Mouse (Mus musculus): ENCODE measurements around the gene Trim46.
A peak's percentile ranks its signal among the peaks of the same experiment; 100 is the strongest.

The Trim46 gene

DNA sequence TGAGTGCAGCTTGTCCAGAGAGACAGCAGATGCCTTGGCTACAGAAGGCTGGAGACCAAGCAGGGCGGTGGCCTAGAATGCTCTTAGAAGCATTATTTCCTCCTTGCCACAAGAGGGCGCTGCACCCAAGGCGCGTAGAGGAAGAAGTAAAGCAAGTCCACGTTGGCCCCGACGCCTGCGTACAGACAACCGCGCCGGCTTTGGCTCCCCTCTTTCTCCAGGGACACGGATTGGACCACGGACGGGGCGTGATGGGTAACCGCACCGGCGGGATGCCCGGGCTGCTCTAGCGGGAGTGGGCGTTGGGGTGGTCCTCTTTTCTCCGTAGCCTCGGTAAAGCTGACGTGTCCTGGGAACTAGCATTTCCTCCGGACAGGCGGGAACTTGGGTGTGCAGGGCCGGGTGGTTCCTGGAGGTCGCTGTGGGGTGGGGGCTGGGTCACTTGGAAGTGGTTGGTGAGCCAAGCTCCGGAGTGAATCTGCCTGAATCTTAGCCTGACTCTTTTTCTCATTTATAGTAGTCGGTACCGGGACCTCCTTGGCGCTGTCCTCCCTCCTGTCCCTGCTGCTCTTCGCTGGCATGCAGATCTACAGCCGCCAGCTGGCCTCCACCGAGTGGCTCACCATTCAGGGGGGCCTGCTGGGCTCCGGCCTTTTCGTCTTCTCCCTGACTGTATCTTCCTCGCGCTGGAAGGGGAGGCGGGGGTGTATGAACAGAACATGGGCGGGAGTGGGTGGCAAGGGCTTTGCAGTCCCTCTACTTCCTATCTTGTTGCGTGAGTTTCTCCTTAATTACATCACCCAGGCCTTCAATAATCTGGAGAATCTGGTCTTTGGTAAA, at the start of gene Trim46:
Trim46 (minus strand) TSS at position 49 of the 840 bp plus-strand sequence.
- DNase-seq (ENCODE audit: low read depth, low spot score) = peak; percentile 79

DNA sequence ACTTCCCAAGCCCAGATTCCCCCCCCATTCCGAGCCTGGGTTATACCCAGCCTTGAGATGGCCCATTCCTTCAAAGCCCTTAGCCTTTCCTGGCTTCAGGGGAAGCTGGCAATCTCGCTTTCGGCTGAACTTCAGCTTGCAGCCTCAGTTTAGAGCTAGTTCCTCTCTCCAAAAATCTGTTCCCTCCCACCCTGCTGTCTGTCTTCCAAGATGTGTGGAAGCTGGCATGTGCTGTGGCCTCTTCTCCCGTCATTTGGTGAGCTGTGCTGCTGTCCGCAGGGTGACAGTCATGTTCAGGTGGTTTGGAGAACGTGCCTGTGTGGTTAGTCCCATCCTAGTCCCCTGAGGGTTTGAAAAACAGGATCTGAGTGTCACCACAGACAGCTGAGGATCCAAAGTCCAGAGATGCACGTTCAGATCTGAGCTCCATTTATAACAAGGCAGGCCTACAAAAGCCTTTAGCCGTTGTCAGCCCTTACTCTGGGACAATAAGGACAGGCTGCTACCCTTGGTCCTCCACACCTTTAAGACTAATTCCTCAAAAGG, 49.6 kb upstream of the Trim46 start:
- no peak for DNase-seq (ENCODE audit: low read depth, low spot score)

DNA sequence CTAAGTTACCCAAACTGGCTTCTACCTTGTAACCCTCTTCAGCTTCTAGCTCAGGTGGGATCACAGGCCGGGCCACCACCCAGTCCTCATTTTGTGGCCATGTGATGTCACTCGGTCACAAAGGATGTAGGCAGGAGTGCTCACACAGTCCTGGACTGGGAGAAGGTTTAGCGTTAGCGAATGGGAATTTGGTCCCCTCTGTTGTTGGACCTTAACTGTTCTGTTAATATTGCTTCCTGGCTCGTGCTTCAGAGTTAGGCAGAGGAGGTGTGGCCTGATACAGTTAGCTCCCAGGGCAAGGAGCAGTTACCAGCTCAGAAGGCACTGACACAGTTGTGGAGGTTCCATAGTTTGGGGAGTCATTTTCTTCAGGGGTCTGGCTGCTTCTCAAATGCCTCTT, 48.1 kb upstream of the Trim46 start:
- no peak for DNase-seq (ENCODE audit: low read depth, low spot score)

DNA sequence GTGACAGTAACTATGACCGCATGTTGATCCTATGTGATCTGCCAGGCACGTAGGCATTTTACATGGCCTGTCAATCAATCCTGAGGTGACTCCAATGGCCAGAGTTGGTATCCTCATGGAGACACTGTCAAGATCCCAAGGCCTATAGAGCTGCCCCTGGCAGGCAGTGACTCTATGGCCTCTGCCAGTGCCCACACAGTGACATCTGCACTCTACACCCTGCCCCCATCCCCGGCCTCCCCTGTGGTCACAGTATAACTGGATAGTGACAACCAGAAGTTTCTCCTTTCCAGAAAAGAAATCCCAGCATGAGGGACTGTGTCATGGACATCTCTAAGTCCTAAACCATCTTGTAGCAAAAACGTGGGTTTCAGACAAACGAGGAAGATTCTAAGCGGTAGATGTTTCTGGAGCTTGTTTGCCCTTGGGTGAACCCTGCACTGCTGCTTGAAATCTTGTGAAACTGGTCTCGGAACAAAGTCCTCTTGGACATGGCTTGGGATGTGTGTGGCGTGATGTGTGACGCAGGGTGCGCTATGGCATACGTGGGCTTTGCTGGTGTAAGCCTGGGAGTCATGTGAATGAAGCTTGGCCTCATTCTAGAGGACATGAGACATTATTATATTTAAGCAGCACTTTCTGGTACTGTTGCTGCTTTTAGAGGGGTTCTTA, 47.3 kb upstream of the Trim46 start:
- no peak for DNase-seq (ENCODE audit: low read depth, low spot score)

DNA sequence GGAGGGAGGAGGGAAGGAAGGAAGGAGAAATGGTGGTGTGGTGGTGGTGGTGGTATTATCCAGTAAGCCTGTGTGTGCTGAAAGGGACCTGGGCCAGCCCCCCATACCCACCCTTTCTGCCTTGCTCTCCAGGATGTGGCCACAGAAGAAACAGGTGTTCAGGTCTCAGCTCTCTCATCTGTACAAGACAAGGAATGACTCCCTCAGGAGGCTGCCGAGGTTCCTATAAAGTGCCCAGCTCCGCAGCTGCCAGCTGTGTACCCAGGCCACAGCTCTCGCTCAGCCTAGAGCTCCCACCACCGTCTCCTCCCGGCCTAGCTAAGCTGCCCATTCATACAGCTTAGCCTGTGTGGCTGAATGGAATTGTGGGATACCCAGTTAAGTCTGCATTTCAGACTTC, 46.2 kb upstream of the Trim46 start:
- DNase-seq (ENCODE audit: low read depth, low spot score) = no peak

DNA sequence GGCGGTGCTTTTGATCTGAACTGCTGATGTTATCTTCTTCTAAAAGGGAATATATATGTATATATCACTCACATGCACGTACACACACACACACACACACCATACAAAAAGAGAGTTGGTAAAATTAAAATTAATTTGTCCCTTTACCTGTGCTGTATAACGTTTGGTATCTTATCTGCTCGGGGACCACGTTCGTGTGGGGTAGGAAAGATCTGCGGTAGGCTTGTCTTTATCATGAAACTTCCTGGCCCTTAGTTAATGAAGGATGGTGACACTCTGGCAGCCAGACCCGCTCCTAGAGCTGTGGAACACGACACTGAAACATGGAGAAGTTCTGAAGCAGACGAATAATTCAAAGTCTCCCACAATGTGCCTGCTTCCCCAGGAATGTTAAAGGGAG, 45.8 kb upstream of the Trim46 start:
- no peak for DNase-seq (ENCODE audit: low read depth, low spot score)

DNA sequence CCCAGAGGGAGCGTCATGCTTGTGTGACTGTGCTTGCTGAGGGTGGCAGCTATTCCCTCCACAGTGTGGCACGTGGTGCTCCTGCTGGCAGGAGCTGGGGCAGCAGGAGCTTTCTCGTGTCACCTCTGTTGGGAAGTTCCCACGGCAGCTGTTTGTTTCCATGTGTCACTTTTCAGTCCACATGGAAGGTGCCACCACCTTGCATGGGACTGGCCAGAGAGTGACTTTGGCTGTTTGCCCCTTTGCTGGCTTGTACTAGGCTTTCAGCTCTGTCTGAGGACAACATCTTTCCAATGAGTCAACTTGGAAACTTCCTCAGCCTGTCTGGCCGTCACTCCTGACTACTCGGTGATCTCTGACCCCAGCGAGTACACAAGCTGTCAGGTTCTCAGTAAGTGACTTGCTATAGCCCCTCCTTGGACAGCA, 42.4 kb upstream of the Trim46 start:
- no peak for DNase-seq (ENCODE audit: low read depth, low spot score)

DNA sequence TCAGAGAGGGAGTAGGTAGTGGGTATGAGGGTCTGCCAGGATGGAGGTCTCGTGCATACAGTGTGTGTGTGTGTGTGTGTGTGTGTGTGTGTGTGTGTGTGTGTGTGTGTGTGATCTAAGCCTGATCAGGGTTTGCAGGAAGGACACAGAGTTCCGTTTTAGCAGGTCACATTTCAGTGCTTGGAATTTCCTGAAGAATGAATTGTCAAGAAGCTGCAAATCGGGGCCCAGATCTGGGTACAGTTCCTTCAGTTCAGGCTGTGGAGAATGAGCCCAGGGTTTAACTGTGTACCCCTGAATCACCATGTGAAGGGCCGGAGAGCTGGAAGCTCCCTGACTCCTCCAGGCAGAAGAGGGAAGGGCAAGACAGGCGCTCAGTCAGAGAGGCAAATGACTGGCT, 41.2 kb upstream of the Trim46 start:
- no peak for DNase-seq (ENCODE audit: low read depth, low spot score)

DNA sequence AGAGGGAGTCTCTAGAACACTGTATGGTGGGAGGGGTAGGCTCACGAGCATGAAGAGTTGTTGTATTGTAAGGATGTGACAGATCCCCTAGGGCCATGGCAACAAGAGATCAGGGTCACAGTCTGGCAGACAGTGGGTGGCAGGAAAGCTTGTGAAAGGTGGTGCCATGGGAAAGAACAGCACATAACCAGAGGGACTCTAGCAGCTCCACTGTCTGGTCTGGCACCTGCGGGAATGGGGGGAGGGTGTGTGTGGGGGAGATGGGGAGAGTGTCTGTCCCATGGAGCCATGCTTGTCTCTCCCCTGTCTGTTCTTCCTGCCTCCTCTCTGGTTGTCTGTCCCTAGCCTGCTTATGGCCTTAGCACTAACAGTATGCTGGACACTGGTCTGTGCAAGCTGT, 39.4 kb upstream of the Trim46 start:
- DNase-seq (ENCODE audit: low read depth, low spot score) = no peak

DNA sequence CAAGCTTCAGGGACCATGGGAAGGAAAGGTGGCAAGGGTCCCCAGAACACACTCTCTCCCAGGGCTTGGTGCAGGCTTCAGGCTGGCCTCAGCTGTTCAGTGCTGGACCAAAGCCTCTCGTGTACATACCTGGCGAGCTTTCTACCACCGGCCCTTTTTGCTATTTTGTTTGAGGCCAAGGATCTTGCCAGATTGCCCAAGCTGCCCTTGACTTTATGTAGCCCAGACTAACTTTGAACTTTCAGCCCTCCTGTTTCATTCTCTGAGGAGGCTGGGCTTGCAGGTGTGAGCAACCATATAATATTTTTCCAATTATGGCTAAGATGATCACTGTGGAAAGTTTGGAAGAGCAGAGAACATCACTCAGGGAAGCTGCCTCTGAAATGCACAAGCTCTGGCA, 38.2 kb upstream of the Trim46 start:
- no peak for DNase-seq (ENCODE audit: low read depth, low spot score)

DNA sequence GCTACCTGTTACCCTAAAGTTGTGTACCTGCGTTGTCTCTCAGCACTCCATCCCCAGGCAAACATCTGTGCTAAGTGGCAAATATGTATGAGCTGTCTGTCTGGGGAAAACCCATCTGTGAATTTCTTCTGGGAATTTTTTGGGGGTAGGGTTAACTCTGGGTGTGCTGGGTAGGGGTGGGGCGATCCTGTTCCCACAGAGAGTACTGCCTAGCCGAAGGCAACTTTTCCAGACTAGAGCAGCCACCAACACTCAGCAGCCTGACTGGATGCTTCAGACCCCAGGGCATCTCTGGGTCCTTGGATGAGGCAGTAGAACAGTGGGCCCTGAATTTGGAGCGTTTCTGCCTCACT, 36.2 kb upstream of the Trim46 start:
- DNase-seq (ENCODE audit: low read depth, low spot score) = no peak

DNA sequence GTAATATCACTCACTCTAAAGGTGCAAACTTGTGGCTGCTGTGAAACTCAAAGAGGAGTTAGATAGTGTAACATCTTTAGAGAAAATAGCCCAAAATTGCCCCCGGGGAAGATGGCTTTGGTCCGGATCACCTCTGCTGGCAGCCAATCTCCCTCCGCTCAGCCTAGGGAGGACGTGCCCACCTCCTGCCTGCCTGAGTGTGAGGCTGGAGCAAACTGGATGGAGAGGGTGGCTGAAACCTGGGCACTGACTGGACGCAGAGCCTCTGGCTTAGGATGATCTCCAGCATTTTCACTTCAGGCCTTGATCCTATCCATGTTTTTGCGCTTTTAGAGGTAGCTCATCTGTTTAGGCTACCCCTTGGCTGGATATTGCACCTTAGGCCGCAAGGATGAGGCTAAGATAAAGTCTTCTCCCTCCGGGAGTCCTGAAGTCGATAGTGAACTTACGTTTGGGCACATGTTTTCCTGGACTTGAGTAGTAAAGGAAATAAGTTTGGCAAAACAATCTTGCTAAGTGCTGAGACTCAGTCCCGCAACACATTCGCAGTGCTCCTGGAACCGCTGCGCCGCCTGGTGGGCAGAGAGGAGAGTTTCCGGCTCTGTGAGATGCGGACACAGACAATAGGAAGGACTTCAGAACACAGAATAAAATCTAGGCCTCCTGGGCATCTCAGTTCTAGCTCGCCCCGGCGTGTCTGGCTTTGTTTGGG, 35.6 kb upstream of the Trim46 start:
- DNase-seq (ENCODE audit: low read depth, low spot score) = no peak

DNA sequence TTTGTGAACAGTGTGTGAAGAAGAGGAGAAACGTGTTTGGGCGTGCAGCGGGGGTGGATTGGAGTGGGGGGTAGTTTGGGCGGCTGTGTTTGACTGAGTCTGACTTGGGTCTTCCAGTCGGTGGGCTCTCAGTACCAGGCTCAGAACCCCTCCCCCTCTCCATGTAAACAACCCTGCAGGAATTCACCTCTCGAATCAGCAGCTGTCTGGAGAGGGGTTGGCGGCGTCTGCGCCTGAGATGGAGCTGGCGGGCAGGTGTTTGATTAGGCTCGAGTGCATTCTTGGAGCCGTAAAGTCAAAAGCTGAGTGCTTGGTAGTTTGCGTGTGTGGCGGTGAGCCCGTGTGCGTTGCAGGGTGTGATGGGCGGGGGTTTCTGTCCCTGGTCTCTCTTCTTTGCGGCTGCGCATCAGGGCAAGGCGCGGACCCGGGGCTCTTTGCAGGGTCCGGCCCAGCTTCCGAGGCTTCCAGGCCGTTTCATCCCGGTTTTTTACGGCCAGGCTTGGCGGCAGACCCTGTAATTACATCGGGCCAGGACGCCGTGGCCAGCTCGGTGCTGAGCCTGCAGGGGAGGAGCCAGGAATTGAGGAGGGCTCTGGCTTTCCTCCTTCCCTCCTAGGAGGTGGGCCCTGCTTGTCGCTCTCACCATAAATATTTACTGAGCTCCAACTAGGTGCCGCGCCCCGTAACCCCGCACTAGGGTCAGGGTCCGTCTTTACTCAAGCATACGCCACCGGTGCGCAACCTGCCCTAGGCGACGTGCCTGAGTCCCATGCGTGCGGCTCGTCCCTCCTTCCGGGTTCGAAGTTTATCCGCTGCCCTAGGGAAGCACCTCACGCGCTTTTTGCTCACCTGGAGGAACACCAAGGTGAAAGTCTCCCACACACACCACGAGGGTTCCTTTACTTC, 34.8 kb upstream of the Trim46 start, which contains the start of gene Efna1:
Efna1 (minus strand) TSS at position 537 of the 906 bp plus-strand sequence.
- DNase-seq (ENCODE audit: low read depth, low spot score) = no peak

DNA sequence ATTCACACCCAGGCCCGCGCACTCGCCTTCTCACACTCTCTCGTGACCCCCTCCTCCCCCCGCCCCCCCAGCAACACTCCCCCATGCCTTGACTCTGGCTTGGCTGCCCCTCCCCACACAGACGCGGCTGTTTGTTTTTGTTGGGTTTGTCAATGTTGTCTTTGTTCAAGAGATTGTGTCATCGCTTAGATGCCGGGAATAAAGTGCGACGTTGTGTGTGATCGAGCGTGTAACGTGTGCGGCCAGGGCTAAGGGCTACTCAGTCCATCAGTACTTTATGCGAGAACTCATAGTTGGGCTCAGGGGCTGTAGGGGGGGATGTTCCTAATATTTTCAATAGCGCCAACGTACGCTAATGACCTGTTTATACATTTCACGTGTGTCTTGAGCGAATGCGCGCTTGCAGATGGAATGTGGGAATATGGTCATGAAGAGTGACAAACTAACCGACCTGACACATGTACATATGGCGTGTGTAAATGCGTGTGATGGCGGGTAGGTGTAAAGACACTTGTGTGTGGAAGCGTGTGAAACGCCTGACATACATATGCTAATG, 34.0 kb upstream of the Trim46 start:
- no peak for DNase-seq (ENCODE audit: low read depth, low spot score)

DNA sequence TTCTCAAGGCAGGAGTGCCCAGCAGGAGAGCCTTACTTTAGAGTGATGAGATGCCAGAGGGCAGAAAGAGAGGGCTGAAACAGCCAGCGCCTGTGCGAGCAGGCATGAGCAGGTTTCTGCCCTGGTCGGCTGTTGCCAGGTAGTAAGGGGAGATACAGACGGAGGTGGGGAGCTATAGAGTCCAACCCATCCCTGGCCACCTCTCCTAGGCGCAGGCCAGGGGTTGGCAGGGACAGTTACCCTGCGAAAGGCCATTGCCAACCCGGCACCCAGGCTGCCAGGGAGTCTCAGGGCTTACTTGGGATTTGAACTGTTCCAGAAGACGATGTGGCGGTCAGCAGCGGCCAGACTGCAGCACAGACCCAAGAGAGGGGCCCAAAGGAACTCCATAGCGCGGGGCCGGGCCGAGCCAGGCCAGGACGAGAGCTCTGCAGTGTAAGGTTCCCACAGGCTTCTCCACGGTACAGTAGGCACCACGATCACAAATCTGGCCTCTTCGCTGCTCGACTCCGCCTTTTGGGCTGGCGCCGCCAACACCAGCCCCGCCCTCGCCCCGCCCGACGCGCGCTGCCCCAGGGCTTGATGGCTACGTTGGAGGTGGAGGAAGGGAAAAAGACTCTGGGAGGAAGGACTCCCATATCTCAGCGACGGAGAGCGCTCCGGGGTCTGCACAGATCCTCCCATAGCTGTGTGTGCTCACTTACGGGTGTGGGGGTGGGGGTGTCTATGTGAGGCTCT, 33.2 kb upstream of the Trim46 start:
- DNase-seq (ENCODE audit: low read depth, low spot score) = no peak

DNA sequence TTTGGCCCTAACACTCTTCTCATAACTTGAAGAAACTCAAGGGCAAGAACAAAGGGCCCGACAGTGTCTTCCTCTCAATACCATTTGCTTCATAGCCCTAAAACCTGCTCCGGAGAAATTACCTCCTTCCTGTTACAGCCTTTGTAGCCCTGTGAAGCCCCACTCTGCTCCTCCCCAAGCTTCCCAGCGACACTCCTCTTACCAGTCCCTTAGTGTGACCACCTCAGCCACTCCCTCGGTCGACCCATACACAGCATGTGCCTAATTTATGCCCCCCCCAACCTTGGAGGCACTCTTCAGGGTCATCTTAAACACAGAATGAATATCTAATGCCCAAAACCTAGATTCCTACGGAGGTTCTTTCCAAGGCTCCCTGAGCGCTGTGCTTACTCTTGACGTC, 32.5 kb upstream of the Trim46 start:
- no peak for DNase-seq (ENCODE audit: low read depth, low spot score)

DNA sequence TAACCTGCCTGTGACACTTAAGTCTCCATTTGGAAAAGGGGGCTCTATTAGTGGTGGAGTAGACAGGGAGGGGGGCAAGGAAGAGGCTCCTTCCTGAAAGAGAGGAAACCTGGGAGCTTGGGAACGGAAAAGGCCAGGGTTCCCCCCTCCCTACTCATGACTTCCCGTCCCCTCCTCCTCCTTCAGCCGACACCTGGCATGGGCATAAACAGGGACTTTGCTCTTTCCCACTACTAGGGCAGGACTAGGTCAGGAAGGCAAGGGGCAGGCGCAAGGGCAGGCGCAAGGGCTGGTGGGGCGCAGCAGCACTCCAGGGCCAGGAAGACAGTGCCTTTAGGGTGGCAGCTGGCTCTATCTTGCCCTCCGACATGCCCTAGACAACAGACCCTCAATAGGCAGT, 32.0 kb upstream of the Trim46 start:
- no peak for DNase-seq (ENCODE audit: low read depth, low spot score)

DNA sequence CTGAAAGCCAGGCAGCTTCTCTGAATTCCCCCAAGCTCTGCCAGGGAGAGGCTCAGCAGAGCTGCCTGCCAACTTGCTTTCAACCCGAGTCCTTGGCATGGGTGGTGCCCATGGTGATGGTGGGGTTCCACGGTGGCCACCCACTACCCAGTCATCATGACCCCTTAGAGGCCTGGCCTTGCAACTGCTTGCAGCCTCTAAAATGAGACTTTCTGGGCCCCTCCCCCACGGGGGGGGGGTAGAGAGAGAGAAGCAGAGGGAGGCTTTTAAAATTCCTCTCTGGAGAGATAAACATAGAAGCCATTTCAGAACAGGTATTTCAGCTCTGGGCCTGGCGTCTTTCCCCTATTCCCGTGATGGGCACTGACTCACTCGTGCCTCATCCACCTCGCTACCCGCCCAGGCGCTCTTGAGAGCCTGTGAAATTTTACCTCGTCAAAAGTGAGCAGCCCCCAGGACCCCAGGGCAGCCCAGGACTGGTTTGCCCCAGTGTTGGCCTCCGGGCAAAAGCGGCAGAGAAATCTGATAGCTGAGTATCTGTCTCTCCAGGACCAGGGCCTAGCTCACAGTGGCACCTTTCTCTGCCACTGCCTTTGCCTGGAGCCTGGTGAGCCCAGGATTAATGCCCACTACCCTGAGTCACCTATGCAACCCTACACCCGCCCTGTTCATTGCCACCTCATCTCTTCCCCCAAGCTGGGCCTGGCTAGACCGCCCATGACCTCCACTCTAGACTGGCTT, 31.3 kb upstream of the Trim46 start:
- no peak for DNase-seq (ENCODE audit: low read depth, low spot score)

DNA sequence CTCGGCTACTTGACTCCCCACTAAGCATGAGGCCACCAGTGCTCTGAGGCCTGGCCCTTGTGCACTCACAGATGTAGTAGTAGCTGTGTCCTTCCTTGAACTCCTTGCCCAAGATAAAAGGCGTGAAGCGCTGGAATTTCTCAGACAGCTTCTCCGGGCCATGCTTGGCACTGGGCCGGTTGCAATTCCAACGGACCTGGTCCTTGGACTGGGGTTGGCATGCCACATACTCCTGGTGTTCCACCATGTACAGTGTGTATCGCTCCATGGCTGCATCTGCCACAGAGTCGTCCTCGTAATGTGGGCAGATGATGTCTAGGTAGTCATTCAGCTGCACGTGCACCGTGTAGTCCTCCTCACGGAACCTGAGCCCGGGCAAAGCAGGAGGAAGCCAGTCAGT, 30.0 kb upstream of the Trim46 start:
- DNase-seq (ENCODE audit: low read depth, low spot score) = no peak

DNA sequence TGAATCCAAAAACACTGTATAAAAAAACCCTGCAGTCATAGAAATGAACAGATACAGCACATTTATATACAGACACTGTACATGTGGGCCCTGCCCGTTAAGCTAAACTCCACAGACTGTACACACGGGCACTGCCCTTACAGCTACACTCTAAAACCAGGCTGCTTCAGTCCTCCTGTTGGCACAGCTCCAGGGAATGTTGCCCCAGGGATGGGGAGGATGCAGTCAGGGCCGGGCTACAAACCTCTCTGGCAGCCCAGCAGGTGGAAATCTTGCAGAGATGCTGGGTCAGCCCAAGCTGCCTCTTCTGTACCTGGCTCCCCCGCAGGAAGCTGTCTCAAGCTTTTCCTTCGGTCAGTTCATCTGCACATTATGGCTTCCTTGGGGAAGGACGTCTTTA, 25.7 kb upstream of the Trim46 start:
- no peak for DNase-seq (ENCODE audit: low read depth, low spot score)
